Mouse (Mus musculus) intestine, embryonic 14.5 days (tissue): ENCODE data around the gene Sipa1. TPM values are rescaled to one million over a fixed set of nuclear protein-coding genes. Genes with fewer than 3 reads are reported as not detected.

ENCODE experiments used
- ATAC-seq: fragments of 200-750 bp; cut with Nextera tagmentation; replicated peaks from 2 replicates; pipeline ENCODE4 v1.8.0; 2017; ENCODE audit warnings: low read depth, moderate number of reproducible peaks, moderate TSS enrichment, moderate library complexity; ENCODE audit not compliant: low FRiP score, low TSS enrichment
- DNase-seq: peaks from one replicate; pipeline ENCODE4 v3.0.0-alpha.2; 2018; ENCODE audit warnings: low spot score
- H3K27ac ChIP-seq: fragments of 300-500 bp; sonication (generic); 2 replicates; pipeline ENCODE4 v1.5.1; 2014; ENCODE audit warnings: low read depth, mild to moderate bottlenecking, control low read depth
- H3K27me3 ChIP-seq: fragments of 300-500 bp; sonication (generic); replicated peaks from 2 replicates; pipeline ENCODE4 v1.6.1; 2014; ENCODE audit warnings: low read length, control low read depth; ENCODE audit not compliant: control insufficient read depth, insufficient read depth
- H3K36me3 ChIP-seq: fragments of 300-500 bp; sonication (generic); 2 replicates; pipeline ENCODE4 v1.6.1; 2014; ENCODE audit warnings: low read length, control low read depth; ENCODE audit not compliant: control insufficient read depth, insufficient read depth
- H3K4me1 ChIP-seq: fragments of 300-500 bp; sonication (generic); replicated peaks from 2 replicates; pipeline ENCODE4 v1.6.1; 2014; ENCODE audit warnings: low read length, control low read depth, mixed read lengths; ENCODE audit not compliant: control insufficient read depth, insufficient read depth
- H3K4me2 ChIP-seq: fragments of 300-500 bp; sonication (generic); 2 replicates; pipeline ENCODE4 v1.6.1; 2014; ENCODE audit warnings: low read length
- H3K4me3 ChIP-seq: fragments of 300-500 bp; sonication (generic); 2 replicates; pipeline ENCODE4 v1.5.1; 2014; ENCODE audit warnings: low read depth, low read length, control low read depth, mixed read lengths
- H3K9ac ChIP-seq: fragments of 300-500 bp; sonication (generic); 2 replicates; pipeline ENCODE4 v1.6.1; 2014; ENCODE audit warnings: mild to moderate bottlenecking, low read length
- H3K9me3 ChIP-seq: fragments of 300-500 bp; sonication (generic); 2 replicates; pipeline ENCODE4 v1.6.1; 2016; ENCODE audit warnings: low read length, control low read depth; ENCODE audit not compliant: control insufficient read depth
- WGBS: fragments of 180-500 bp; shearing (Covaris S2); extraction: QIAGEN DNeasy Blood & Tissue Kit; methylation state at CpG from one replicate; pipeline ENCODE4 v1.1.7; 2014; 5-methylcytosine and 5-hydroxymethylcytosine counted together
- polyA plus RNA-seq: library from polyadenylated mRNA; unstranded; fragments of >200 nt; fragmentation: Nextera tagmentation; extraction: Ambion mirVana; gene quantifications from 2 replicates; pipeline ENCODE4 v1.2.1, GENCODE M21; 2014

Gene Sipa1
- polyA plus RNA-seq, 1 experiment from 2014 or later: 21.7 TPM

- Histone ChIP-seq H3K27me3 (no peaks in the 10 kb centered on the region), H3K9ac (no peak overlapping the region), H3K4me3 (no peak overlapping the region), H3K4me1 (peaks cover 17% of the 10 kb centered on the region), H3K9me3 (no peaks in the 10 kb centered on the region), H3K27ac (no peak overlapping the region), H3K4me2 (no peak overlapping the region), H3K36me3 (peaks cover 77% of the 10 kb centered on the region)
- DNase-seq (no peak), ATAC-seq (no peak)
- WGBS: 89% methylated on average over 8 of the region's 8 CpGs
Measured at GRCm38 (mm10) chr19:5641641-5642040, 21.9 kb downstream of the Sipa1 start.

GRCm38 (mm10) chr19:5641021-5641420 lies 22.5 kb downstream of the Sipa1 start:
- no peak overlapping the region for H3K27ac ChIP-seq
- H3K27me3 ChIP-seq: no peaks in the 10 kb centered on the region
- H3K4me3 ChIP-seq: no peak overlapping the region
- H3K36me3 ChIP-seq: peaks cover 71% of the 10 kb centered on the region
- no peak overlapping the region for H3K9ac ChIP-seq
- DNase-seq: no peak
- ATAC-seq: no peak
- H3K9me3 ChIP-seq: no peaks in the 10 kb centered on the region
- H3K4me2 ChIP-seq: no peak overlapping the region
- peaks cover 22% of the 10 kb centered on the region for H3K4me1 ChIP-seq
- 86% methylated on average over 17 of the region's 17 CpGs for WGBS

- WGBS: 45% methylated on average over 9 of the region's 9 CpGs
- H3K4me3 ChIP-seq: no peak overlapping the region
- no peak overlapping the region; the same call in 1 of the 2 replicates for H3K27ac ChIP-seq
- no peak overlapping the region for H3K4me2 ChIP-seq
- peaks cover 22% of the 10 kb centered on the region for H3K4me1 ChIP-seq
- DNase-seq (no peak), ATAC-seq (no peak)
- H3K9me3 ChIP-seq: no peaks in the 10 kb centered on the region
- no peaks in the 10 kb centered on the region for H3K27me3 ChIP-seq
- no peak overlapping the region for H3K9ac ChIP-seq
- peaks cover 64% of the 10 kb centered on the region for H3K36me3 ChIP-seq
Measured at GRCm38 (mm10) chr19:5640339-5640738, 23.2 kb downstream of the Sipa1 start.

DNA sequence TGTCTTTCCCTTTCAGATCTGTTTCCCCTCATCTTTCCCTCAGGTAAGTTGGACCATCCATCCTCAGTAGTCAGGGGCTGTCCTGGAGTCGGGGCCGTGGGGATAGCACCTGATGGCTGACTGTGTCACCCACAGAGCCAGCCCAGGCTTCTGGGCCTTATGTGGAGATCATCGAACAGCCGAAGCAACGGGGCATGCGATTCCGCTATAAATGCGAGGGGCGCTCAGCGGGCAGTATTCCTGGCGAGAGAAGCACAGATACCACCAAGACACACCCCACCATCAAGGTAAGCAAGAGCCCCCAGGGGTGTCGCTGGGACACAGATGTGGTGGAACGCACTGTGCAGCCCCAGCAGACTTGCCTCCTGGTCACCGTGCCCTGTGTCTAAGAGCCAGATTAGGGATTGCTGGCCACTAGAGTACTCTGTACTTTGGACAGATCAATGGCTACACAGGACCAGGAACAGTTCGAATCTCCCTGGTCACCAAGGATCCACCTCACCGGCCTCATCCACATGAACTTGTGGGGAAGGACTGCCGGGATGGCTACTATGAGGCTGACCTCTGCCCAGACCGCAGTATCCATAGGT lies 25.0 kb downstream of the Sipa1 start:
- H3K9ac ChIP-seq: peak overlapping the region; percentile 88
- H3K27me3 ChIP-seq: no peaks in the 10 kb centered on the region
- peaks cover 22% of the 10 kb centered on the region for H3K4me1 ChIP-seq
- peak overlapping the region; percentile 74 for H3K4me3 ChIP-seq
- no peak for ATAC-seq
- peaks cover 47% of the 10 kb centered on the region for H3K36me3 ChIP-seq
- peak overlapping the region; percentile 85 for H3K4me2 ChIP-seq
- H3K27ac ChIP-seq: no peak overlapping the region
- H3K9me3 ChIP-seq: no peaks in the 10 kb centered on the region
- WGBS: 88% methylated on average over 18 of the region's 18 CpGs
- DNase-seq: no peak

GRCm38 (mm10) chr19:5637069-5638047 lies 26.1 kb downstream of the Sipa1 start, which contains the start of gene Rela:
Gene Rela, plus strand, starts transcription at chr19:5637483.
- under 1% methylated on average over 98 of the region's 109 CpGs for WGBS
- Histone ChIP-seq H3K36me3 (peaks cover 36% of the 10 kb centered on the region), H3K27ac (peak within 1 kb of the TSS; percentile 88), H3K9ac (peak within 1 kb of the TSS; percentile 88), H3K27me3 (no peaks in the 10 kb centered on the region), H3K4me3 (peak within 1 kb of the TSS; percentile 74), H3K4me1 (peaks cover 22% of the 10 kb centered on the region), H3K9me3 (no peaks in the 10 kb centered on the region), H3K4me2 (peak within 1 kb of the TSS; percentile 85)
- DNase-seq (peak; percentile 89), ATAC-seq (peak; percentile 78)

GRCm38 (mm10) chr19:5636571-5637041 lies 26.9 kb downstream of the Sipa1 start:
- H3K4me1 ChIP-seq: peaks cover 22% of the 10 kb centered on the region
- H3K4me3 ChIP-seq: peak overlapping the region; percentile 74
- WGBS: 45% methylated on average over 12 of the region's 12 CpGs
- ATAC-seq (no peak), DNase-seq (no peak)
- no peaks in the 10 kb centered on the region for H3K27me3 ChIP-seq
- H3K9ac ChIP-seq: peak overlapping the region; percentile 88
- H3K9me3 ChIP-seq: no peaks in the 10 kb centered on the region
- H3K27ac ChIP-seq: peak overlapping the region; percentile 88
- H3K36me3 ChIP-seq: peaks cover 28% of the 10 kb centered on the region
- peak overlapping the region; percentile 85 for H3K4me2 ChIP-seq

DNA sequence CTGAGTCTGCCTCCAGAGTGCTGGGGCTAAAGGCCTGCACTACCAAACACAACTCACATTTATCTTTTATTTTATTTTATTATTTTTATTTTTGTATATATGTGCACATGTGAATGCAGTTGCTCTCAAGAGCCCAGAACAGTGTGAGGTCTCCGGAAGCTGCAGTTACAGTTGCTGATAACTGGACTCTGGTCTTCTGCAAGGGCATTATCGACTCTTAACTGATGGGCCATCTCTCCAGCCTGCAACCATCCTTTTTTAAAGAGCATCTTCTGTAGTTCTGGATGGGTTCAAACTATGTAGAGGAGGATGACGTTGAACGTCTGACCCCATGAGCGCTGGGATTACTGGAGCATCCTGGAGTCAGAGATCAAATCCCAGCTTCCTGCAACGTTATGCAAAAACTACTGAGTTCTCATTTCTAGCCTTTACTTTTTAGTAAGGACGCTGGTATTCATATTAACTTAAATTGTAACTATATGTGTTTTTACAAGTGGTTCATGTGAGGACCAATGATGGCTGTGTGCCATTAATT lies 27.4 kb downstream of the Sipa1 start:
- H3K4me2 ChIP-seq: peak overlapping the region; percentile 85

DNA sequence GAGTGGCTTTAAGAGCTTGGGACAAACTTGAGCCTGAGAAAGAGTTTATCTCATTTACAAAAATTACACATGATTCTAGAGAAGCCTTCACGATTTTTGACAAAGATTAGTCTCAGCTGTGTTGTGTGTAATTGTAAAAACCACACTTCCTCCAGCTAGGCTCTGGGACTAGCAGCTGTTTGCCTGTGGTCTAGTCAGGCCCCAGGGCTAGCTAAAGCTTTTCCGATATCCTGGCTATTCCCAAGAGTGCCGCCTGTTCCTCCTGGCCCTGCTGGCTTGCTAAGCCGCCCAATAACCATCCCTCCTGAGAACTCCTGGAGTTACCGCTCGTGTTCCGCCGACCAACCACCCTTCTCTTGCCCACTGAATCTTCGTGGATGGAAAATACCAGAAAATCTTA lies 31.4 kb downstream of the Sipa1 start:
- ATAC-seq: no peak
- WGBS: 79% methylated on average over 9 of the region's 9 CpGs
- Histone ChIP-seq H3K27me3 (no peaks in the 10 kb centered on the region), H3K9me3 (no peaks in the 10 kb centered on the region), H3K27ac (no peak overlapping the region), H3K4me1 (peaks cover 6% of the 10 kb centered on the region), H3K4me2 (no peak overlapping the region), H3K4me3 (no peak overlapping the region), H3K9ac (no peak overlapping the region), H3K36me3 (no peaks in the 10 kb centered on the region)
- no peak for DNase-seq

More for the DNA sequence above, 27.4 kb downstream of the Sipa1 start:
- no peak overlapping the region for H3K9ac ChIP-seq
- H3K9me3 ChIP-seq: no peaks in the 10 kb centered on the region
- peaks cover 23% of the 10 kb centered on the region for H3K36me3 ChIP-seq
- DNase-seq: no peak
- WGBS: 73% methylated on average over 7 of the region's 7 CpGs
- H3K27ac ChIP-seq: no peak overlapping the region
- H3K27me3 ChIP-seq: no peaks in the 10 kb centered on the region
- H3K4me3 ChIP-seq: no peak overlapping the region
- no peak for ATAC-seq
- peaks cover 22% of the 10 kb centered on the region for H3K4me1 ChIP-seq
